Mouse (Mus musculus): ENCODE measurements around the gene Slc12a1. TPM values are rescaled to one million over a fixed set of nuclear protein-coding genes. Genes with fewer than 3 reads are reported as not detected.

Gene Slc12a1
- polyA plus RNA-seq, 1 experiment from 2014 or later: 221 TPM

DNA sequence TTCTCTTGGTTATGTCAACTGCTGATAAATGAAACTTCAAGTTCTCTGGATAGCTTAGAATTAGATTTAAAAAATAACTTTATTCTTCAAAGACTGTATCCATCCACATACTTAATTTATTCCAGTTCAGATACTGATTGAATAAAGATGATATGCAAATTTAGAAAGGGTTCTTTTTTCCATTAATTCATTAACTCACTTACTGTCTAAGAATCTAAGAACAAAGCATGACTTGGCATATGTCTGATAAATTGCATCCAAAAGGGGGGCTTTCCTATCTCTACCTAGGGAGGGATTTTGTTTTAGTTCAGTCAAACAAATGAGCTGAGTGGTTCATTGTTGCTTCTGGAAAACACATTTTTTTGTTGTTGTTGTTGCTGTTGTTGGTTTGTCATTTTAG, 10.0 kb upstream of the Slc12a1 start:
- Histone ChIP-seq H3K36me3 (ENCODE audit: insufficient read depth, low read length) (no peaks in the 10 kb centered on the region), H3K9ac (ENCODE audit: low read depth, low read length) (no peak overlapping the region), H3K4me3 (replicated peaks; ENCODE audit: low read depth, low read length) (no peak overlapping the region), H3K4me1 (replicated peaks; ENCODE audit: insufficient read depth, low read length) (no peaks in the 10 kb centered on the region), H3K4me2 (ENCODE audit: low read length) (no peak overlapping the region), H3K27ac (no peak overlapping the region), H3K9me3 (replicated peaks; ENCODE audit: low read length) (no peaks in the 10 kb centered on the region), H3K27me3 (ENCODE audit: insufficient read depth, low read length) (no peaks in the 10 kb centered on the region)
- no peak for TF ChIP-seq CTCF (IDR thresholded peaks at IDR 0.05; ENCODE audit: low read depth)
- DNase-seq (ENCODE audit: low spot score) (no peak), ATAC-seq (replicated peaks; ENCODE audit: low FRiP score, low read depth) (no peak)

DNA sequence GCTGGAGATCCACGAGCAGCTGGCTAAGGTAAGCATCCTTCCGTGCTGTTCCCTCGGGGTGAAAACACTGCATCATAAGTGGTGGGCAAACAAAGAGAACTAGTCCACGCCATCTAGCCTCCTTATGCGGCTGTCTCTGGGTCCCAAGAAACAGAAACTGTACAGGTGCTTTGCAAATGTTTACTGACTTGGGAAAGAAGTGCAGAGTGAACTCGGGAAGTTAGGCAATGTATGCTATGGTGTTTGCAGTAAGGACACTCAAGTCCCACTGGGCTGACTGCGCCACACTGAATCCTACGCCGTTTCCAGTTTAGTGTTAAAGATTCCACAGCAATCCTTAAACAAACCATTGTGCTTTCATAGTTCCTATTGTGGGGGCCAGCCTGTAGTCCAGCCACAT, 2.0 kb downstream of the Slc12a1 start:
- Histone ChIP-seq H3K4me2 (ENCODE audit: low read length) (no peak overlapping the region), H3K36me3 (ENCODE audit: insufficient read depth, low read length) (no peaks in the 10 kb centered on the region), H3K9ac (ENCODE audit: low read depth, low read length) (0 out of 2 replicates have a peak overlapping the region, but pooled peaks have one; percentile 14), H3K9me3 (replicated peaks; ENCODE audit: low read length) (no peaks in the 10 kb centered on the region), H3K4me3 (replicated peaks; ENCODE audit: low read depth, low read length) (no peak overlapping the region), H3K27me3 (ENCODE audit: insufficient read depth, low read length) (no peaks in the 10 kb centered on the region), H3K27ac (0 out of 2 replicates have a peak overlapping the region, but pooled peaks have one; percentile 5), H3K4me1 (replicated peaks; ENCODE audit: insufficient read depth, low read length) (no peaks in the 10 kb centered on the region)
- no peak for ATAC-seq (replicated peaks; ENCODE audit: low FRiP score, low read depth)
- WGBS: 84% methylated on average over 9 of the region's 9 CpGs
- DNase-seq (ENCODE audit: low spot score): no peak
- no peak for TF ChIP-seq CTCF (IDR thresholded peaks at IDR 0.05; ENCODE audit: low read depth)

DNA sequence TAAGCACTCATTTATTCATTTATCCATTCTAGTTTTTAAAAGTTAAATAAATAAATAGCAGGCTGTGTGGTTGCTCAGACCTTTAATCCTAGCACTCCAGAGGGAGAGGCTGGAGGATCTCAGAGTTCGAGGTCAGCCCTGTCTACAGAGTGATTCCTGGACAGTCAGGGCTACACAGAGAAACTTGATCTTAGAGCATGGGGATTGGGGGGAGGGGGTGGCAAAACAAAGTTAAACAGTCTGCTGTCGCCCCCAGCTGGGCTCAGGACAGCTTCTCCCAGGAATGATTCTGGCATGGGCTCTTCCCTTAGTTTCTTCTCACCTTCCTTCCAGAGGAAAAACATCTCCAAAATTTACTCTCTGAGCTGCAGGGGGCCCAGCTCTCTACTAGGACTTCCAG, 3.2 kb downstream of the Slc12a1 start:
- TF ChIP-seq CTCF (IDR thresholded peaks at IDR 0.05; ENCODE audit: low read depth): peak; percentile 41; the same call in 1 of the 2 replicates
- no peak overlapping the region for H3K4me2 ChIP-seq (ENCODE audit: low read length)
- no peak overlapping the region for H3K27ac ChIP-seq
- no peaks in the 10 kb centered on the region for H3K4me1 ChIP-seq (replicated peaks; ENCODE audit: insufficient read depth, low read length)
- no peak overlapping the region for H3K4me3 ChIP-seq (replicated peaks; ENCODE audit: low read depth, low read length)
- DNase-seq (ENCODE audit: low spot score) (peak; percentile 28), ATAC-seq (replicated peaks; ENCODE audit: low FRiP score, low read depth) (0 out of 2 replicates have a peak, but pooled peaks have one; percentile 52)
- H3K36me3 ChIP-seq (ENCODE audit: insufficient read depth, low read length): no peaks in the 10 kb centered on the region
- 10% methylated on average over 2 of the region's 2 CpGs for WGBS
- no peak overlapping the region for H3K9ac ChIP-seq (ENCODE audit: low read depth, low read length)
- no peaks in the 10 kb centered on the region for H3K9me3 ChIP-seq (replicated peaks; ENCODE audit: low read length)
- H3K27me3 ChIP-seq (ENCODE audit: insufficient read depth, low read length): no peaks in the 10 kb centered on the region

DNA sequence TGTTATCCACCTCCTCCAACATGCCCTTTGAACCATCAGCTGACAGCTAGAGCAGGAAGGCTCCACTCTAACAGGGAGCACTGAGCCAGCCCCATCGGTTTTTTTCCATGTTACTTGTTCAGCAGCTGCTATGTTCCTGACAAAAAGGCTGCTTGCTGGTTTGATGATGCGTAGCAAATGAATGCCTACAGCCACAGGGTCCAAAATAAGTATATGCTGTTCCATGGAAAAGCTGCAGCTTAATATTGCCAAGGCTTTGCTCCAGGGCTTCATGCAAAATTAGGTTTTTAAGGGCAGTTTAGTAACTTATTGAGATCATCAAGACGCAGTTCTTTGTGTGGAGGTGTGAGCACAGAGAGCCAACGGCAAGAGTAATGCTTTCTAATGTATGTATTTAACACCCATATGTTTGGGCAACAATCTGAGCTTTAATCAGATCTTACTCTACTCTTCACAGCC, 9.7 kb downstream of the Slc12a1 start:
- no peak for DNase-seq (ENCODE audit: low spot score)
- 55% methylated on average over 4 of the region's 4 CpGs for WGBS

DNA sequence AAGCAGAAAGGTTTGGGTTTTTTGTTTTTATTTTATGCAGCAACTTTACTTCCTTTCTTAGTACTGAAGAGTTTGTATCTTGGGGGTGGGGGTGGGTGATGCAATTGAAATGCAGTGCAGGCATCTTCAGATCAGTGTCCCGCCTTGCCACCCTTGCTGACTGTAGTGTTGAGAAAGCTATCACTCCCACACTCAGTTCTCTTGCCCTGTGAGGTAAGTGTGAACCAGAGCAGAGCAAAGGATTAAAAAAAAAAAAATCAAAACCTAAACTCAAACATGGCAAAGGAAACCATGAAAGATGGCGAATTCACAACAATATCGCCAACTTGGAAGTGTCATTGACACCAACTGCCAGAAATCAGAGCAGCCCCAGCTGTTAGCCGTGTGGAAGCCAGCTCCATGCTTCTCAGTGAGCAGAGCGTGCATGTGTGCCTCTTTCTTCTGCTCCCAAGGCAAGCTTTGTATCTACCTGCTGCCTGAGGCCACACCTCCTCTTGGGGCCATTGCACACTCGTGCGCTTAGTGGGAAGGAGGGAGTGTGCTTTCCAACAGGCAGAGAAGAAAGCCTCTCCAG, 26.0 kb downstream of the Slc12a1 start:
- Histone ChIP-seq H3K27ac (no peak overlapping the region), H3K4me2 (ENCODE audit: low read length) (no peak overlapping the region), H3K4me1 (replicated peaks; ENCODE audit: insufficient read depth, low read length) (no peaks in the 10 kb centered on the region), H3K9me3 (replicated peaks; ENCODE audit: low read length) (no peaks in the 10 kb centered on the region), H3K27me3 (ENCODE audit: insufficient read depth, low read length) (no peaks in the 10 kb centered on the region), H3K9ac (ENCODE audit: low read depth, low read length) (no peak overlapping the region), H3K36me3 (ENCODE audit: insufficient read depth, low read length) (no peaks in the 10 kb centered on the region), H3K4me3 (replicated peaks; ENCODE audit: low read depth, low read length) (no peak overlapping the region)
- no peak for ATAC-seq (replicated peaks; ENCODE audit: low FRiP score, low read depth)
- TF ChIP-seq CTCF (IDR thresholded peaks at IDR 0.05; ENCODE audit: low read depth): no peak
- no peak for DNase-seq (ENCODE audit: low spot score)
- 75% methylated on average over 7 of the region's 7 CpGs for WGBS

More for the DNA sequence above, 9.7 kb downstream of the Slc12a1 start:
- Histone ChIP-seq H3K27me3 (ENCODE audit: insufficient read depth, low read length) (no peaks in the 10 kb centered on the region), H3K36me3 (ENCODE audit: insufficient read depth, low read length) (no peaks in the 10 kb centered on the region), H3K9ac (ENCODE audit: low read depth, low read length) (no peak overlapping the region), H3K9me3 (replicated peaks; ENCODE audit: low read length) (no peaks in the 10 kb centered on the region), H3K4me3 (replicated peaks; ENCODE audit: low read depth, low read length) (no peak overlapping the region), H3K4me1 (replicated peaks; ENCODE audit: insufficient read depth, low read length) (no peaks in the 10 kb centered on the region), H3K4me2 (ENCODE audit: low read length) (no peak overlapping the region), H3K27ac (no peak overlapping the region)
- no peak for ATAC-seq (replicated peaks; ENCODE audit: low FRiP score, low read depth)
- no peak for TF ChIP-seq CTCF (IDR thresholded peaks at IDR 0.05; ENCODE audit: low read depth)

DNA sequence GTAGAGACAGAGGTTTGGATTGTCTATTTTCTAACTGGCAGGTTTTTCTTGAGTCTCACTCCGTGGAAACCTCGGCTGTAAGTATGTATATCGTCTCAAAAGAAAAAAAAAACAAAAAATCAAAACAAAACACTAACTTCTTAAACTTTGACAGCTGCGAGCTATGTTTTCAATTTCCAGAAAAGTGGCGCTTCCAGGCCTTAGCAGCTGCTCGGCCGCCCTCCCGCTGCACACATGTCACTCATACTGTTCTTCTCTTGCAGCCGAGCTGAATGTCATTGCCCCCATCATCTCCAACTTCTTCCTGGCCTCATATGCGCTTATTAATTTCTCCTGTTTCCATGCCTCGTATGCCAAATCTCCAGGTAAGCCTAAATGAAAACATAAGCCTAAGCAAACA, 35.6 kb downstream of the Slc12a1 start:
- TF ChIP-seq CTCF (IDR thresholded peaks at IDR 0.05; ENCODE audit: low read depth): no peak
- H3K27me3 ChIP-seq (ENCODE audit: insufficient read depth, low read length): no peaks in the 10 kb centered on the region
- H3K4me2 ChIP-seq (ENCODE audit: low read length): no peak overlapping the region
- H3K4me1 ChIP-seq (replicated peaks; ENCODE audit: insufficient read depth, low read length): no peaks in the 10 kb centered on the region
- 80% methylated on average over 11 of the region's 11 CpGs for WGBS
- H3K36me3 ChIP-seq (ENCODE audit: insufficient read depth, low read length): no peaks in the 10 kb centered on the region
- H3K4me3 ChIP-seq (replicated peaks; ENCODE audit: low read depth, low read length): no peak overlapping the region
- no peaks in the 10 kb centered on the region for H3K9me3 ChIP-seq (replicated peaks; ENCODE audit: low read length)
- ATAC-seq (replicated peaks; ENCODE audit: low FRiP score, low read depth) (no peak), DNase-seq (ENCODE audit: low spot score) (no peak)
- no peak overlapping the region for H3K9ac ChIP-seq (ENCODE audit: low read depth, low read length)
- H3K27ac ChIP-seq: no peak overlapping the region

DNA sequence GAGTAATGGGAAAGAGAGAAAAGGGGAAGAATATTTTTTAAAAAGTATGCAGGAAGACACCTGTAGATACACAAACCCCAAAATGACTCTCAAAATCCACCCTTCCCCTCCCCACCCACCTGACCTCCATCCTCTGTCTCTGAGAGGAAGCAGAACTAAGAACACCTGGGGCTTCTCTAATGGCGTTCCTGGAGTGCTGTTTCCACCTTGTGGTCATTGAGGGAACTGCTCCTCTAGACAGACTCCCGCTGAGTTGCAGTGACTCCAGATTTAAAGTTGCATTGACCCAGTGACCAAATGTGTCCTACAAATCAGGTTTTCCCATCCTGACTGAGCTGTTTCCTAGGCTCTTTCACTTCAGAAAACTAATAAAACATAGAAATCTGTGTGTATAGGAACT, 36.9 kb downstream of the Slc12a1 start:
- no peaks in the 10 kb centered on the region for H3K4me1 ChIP-seq (replicated peaks; ENCODE audit: insufficient read depth, low read length)
- H3K4me3 ChIP-seq (replicated peaks; ENCODE audit: low read depth, low read length): no peak overlapping the region
- 2% methylated on average over 2 of the region's 2 CpGs for WGBS
- H3K27ac ChIP-seq: no peak overlapping the region
- DNase-seq (ENCODE audit: low spot score) (peak; percentile 79), ATAC-seq (replicated peaks; ENCODE audit: low FRiP score, low read depth) (peak; percentile 69)
- H3K9me3 ChIP-seq (replicated peaks; ENCODE audit: low read length): no peaks in the 10 kb centered on the region
- H3K9ac ChIP-seq (ENCODE audit: low read depth, low read length): no peak overlapping the region
- no peak overlapping the region for H3K4me2 ChIP-seq (ENCODE audit: low read length)
- peak; percentile 97 for TF ChIP-seq CTCF (IDR thresholded peaks at IDR 0.05; ENCODE audit: low read depth)
- H3K36me3 ChIP-seq (ENCODE audit: insufficient read depth, low read length): no peaks in the 10 kb centered on the region
- H3K27me3 ChIP-seq (ENCODE audit: insufficient read depth, low read length): no peaks in the 10 kb centered on the region

Data from kidney, postnatal 0 days (tissue).